Mouse (Mus musculus): ENCODE data around the gene Ostc. TPM values are rescaled to one million over a fixed set of nuclear protein-coding genes. Genes with fewer than 3 reads are reported as not detected.
A peak's percentile ranks its signal among the peaks of the same experiment; 100 is the strongest.

The Ostc gene
- polyA plus RNA-seq, 1 experiment from 2014 or later: 380 TPM

DNA sequence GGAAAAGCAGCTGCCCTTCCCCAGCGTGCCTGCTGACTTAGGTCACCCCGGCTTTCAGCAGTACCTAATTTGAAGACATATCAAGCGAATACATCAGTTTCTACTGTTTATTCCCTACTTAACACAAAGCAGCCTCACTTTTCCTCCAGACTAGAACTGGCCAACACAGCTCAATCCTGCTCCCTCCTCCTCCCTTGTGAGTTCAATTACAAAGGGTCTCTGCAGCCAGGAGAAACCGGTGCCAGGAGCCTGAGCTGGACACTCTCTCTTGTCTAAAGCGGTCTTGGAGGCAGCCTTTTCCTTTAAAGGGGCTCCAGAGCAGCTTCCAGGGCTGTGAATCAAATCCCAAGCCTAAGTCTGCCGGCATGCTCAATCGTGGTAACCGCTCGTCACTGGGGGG is 27.1 kb downstream of the Ostc start:
- H3K4me1 ChIP-seq (replicated peaks; ENCODE audit: control insufficient read depth, insufficient read depth, low read length): no peaks in the 10 kb centered on the region
- H3K9me3 ChIP-seq (ENCODE audit: control insufficient read depth, low read length): no peaks in the 10 kb centered on the region
- H3K27ac ChIP-seq (ENCODE audit: low read depth): no peak overlapping the region
- no peak overlapping the region for H3K4me2 ChIP-seq (ENCODE audit: low read length)
- no peaks in the 10 kb centered on the region for H3K27me3 ChIP-seq (replicated peaks; ENCODE audit: control insufficient read depth, insufficient read depth, low read length)
- DNase-seq (ENCODE audit: low spot score) (no peak), ATAC-seq (replicated peaks; ENCODE audit: low FRiP score, low TSS enrichment, low read depth) (no peak)
- no peak overlapping the region for H3K9ac ChIP-seq (ENCODE audit: low read length)
- no peaks in the 10 kb centered on the region for H3K36me3 ChIP-seq (ENCODE audit: control insufficient read depth, insufficient read depth, low read length)
- WGBS: 79% methylated on average over 9 of the region's 9 CpGs
- no peak overlapping the region for H3K4me3 ChIP-seq (ENCODE audit: low read depth, low read length)

DNA sequence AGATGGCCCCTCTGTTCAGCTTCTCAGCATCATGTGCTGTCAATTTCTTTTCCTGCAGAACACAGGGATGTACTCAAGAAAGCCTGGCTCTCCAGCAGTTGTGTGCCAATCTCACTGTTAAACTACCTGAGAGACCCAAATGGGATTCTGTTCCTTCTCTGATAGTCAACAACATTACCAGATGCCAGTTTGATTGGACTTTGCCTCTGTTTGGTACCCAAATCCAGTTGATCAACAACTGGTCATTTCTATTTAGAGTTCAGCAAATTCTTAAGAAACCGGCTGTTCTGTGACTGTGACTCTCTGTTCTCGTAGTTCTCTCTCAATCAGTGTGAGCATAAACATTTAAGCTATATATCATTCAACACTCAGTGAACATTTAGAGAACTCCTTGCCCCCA is 28.0 kb downstream of the Ostc start:
- Histone ChIP-seq H3K4me2 (ENCODE audit: low read length) (no peak overlapping the region), H3K9ac (ENCODE audit: low read length) (no peak overlapping the region), H3K4me1 (replicated peaks; ENCODE audit: control insufficient read depth, insufficient read depth, low read length) (no peaks in the 10 kb centered on the region), H3K4me3 (ENCODE audit: low read depth, low read length) (no peak overlapping the region), H3K9me3 (ENCODE audit: control insufficient read depth, low read length) (no peaks in the 10 kb centered on the region), H3K36me3 (ENCODE audit: control insufficient read depth, insufficient read depth, low read length) (no peaks in the 10 kb centered on the region), H3K27me3 (replicated peaks; ENCODE audit: control insufficient read depth, insufficient read depth, low read length) (no peaks in the 10 kb centered on the region), H3K27ac (ENCODE audit: low read depth) (no peak overlapping the region)
- 80% methylated on average over 2 of the region's 2 CpGs for WGBS
- ATAC-seq (replicated peaks; ENCODE audit: low FRiP score, low TSS enrichment, low read depth) (no peak), DNase-seq (ENCODE audit: low spot score) (no peak)

DNA sequence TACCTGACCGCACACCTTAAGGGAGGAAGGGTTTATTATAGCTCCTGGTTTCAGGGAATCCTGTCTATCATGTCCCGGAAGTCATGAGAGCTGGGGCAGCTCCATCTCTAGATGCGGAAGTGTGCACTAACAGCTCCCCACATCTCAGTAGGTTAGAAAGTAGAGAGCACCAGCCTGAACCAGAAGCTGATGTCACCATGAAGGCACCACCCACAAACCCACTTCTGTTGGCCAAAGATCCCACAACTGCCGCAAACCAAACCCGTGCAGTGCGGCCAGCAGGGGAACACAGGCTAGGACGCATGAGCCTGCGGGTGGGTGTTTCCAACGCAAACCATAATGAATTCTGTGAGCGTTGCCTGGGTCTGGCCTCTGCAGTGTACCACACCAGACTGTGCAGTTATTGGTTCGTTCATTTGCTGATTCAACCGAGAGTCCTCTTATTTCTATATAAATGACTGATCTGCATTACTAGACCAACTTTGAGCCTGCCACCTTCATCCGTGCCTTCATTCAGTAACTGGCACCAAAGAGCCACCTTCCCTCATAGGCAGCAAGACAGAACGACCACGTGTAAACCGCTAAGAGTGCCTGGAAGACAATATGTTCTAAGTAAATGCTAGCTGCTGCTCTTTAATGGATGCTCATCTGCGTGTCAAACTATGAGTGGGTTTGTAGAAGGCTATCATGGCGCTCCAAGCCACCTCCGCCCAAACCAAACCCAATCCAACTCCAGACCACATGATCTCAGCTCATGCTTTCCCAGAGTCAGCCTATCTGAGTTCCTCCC is 31.4 kb downstream of the Ostc start:
- no peak overlapping the region for H3K27ac ChIP-seq (ENCODE audit: low read depth)
- no peaks in the 10 kb centered on the region for H3K4me1 ChIP-seq (replicated peaks; ENCODE audit: control insufficient read depth, insufficient read depth, low read length)
- ATAC-seq (replicated peaks; ENCODE audit: low FRiP score, low TSS enrichment, low read depth): no peak
- no peaks in the 10 kb centered on the region for H3K27me3 ChIP-seq (replicated peaks; ENCODE audit: control insufficient read depth, insufficient read depth, low read length)
- no peak for DNase-seq (ENCODE audit: low spot score)
- no peak overlapping the region for H3K4me2 ChIP-seq (ENCODE audit: low read length)
- no peak overlapping the region for H3K4me3 ChIP-seq (ENCODE audit: low read depth, low read length)
- no peaks in the 10 kb centered on the region for H3K36me3 ChIP-seq (ENCODE audit: control insufficient read depth, insufficient read depth, low read length)
- H3K9ac ChIP-seq (ENCODE audit: low read length): no peak overlapping the region
- 93% methylated on average over 19 of the region's 19 CpGs for WGBS
- H3K9me3 ChIP-seq (ENCODE audit: control insufficient read depth, low read length): no peaks in the 10 kb centered on the region

DNA sequence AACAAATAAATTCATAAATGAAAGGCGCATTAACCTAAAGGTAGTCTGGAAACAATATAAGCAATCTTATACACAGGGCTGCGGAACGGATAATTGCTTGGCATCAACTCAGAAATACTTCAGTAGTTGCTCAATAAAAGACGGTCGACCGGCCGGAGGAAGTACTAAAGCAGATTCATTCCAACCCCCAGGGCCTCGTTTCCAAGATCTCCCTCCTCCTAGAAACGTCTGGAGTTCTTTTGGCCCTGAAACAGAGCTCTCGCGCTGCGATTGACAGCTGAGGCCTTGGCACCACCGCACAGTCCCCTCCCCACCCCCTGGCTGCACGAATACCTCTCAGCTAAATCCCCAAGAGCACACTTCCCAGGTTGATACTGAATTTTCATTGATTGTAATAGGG is 38.0 kb downstream of the Ostc start:
- DNase-seq (ENCODE audit: low spot score) (no peak), ATAC-seq (replicated peaks; ENCODE audit: low FRiP score, low TSS enrichment, low read depth) (no peak)
- no peak overlapping the region for H3K4me3 ChIP-seq (ENCODE audit: low read depth, low read length)
- no peaks in the 10 kb centered on the region for H3K27me3 ChIP-seq (replicated peaks; ENCODE audit: control insufficient read depth, insufficient read depth, low read length)
- no peak overlapping the region for H3K27ac ChIP-seq (ENCODE audit: low read depth)
- H3K9ac ChIP-seq (ENCODE audit: low read length): no peak overlapping the region
- no peaks in the 10 kb centered on the region for H3K9me3 ChIP-seq (ENCODE audit: control insufficient read depth, low read length)
- H3K4me2 ChIP-seq (ENCODE audit: low read length): no peak overlapping the region
- H3K36me3 ChIP-seq (ENCODE audit: control insufficient read depth, insufficient read depth, low read length): no peaks in the 10 kb centered on the region
- WGBS: 65% methylated on average over 14 of the region's 14 CpGs
- no peaks in the 10 kb centered on the region for H3K4me1 ChIP-seq (replicated peaks; ENCODE audit: control insufficient read depth, insufficient read depth, low read length)

DNA sequence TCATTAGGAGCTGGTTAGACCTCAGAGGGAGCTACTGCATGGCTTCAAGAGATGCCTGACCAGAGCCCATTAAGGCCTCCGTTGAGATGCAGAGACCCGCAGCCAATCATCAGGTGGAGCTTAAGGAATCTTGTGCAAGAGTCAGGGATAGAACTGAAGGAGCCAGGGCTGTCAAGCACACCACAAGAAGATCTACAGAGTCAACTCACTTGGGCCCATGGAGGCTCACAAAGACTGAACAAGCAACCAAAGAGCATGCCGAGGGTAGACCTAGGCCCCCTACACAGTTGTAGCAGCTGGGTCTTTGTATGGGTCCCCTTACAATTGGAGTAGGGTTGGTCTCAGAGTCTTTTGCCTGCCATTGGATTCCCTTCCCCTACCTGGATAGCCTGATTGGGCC is 46.7 kb downstream of the Ostc start:
- Histone ChIP-seq H3K4me3 (ENCODE audit: low read depth, low read length) (no peak overlapping the region), H3K4me2 (ENCODE audit: low read length) (no peak overlapping the region), H3K9ac (ENCODE audit: low read length) (no peak overlapping the region), H3K27me3 (replicated peaks; ENCODE audit: control insufficient read depth, insufficient read depth, low read length) (no peaks in the 10 kb centered on the region), H3K36me3 (ENCODE audit: control insufficient read depth, insufficient read depth, low read length) (no peaks in the 10 kb centered on the region), H3K27ac (ENCODE audit: low read depth) (no peak overlapping the region), H3K4me1 (replicated peaks; ENCODE audit: control insufficient read depth, insufficient read depth, low read length) (no peaks in the 10 kb centered on the region; the same call in 1 of the 2 replicates), H3K9me3 (ENCODE audit: control insufficient read depth, low read length) (no peaks in the 10 kb centered on the region)
- 91% methylated on average over 3 of the region's 3 CpGs for WGBS
- peak; percentile 18 for DNase-seq (ENCODE audit: low spot score)
- ATAC-seq (replicated peaks; ENCODE audit: low FRiP score, low TSS enrichment, low read depth): no peak

DNA sequence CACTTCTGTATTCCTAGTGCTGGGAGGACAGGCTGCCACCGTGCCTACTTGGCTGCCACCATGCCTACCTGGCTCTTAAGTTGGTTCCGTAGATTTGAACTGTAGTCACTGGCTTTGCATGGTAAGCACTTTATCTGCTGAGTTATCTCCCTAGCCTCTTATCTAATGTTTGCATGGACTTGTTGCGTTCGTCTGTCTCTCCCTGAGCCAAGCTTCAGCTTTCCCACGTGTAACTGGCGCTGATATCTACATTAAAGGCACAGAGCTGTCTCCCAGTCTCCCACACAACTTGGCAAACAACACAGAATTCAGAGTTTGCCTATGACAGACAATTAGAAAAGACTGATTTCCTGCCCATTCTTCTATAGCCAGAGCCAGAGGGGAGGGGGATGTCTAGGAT is 48.6 kb downstream of the Ostc start:
- H3K9me3 ChIP-seq (ENCODE audit: control insufficient read depth, low read length): no peaks in the 10 kb centered on the region
- H3K4me3 ChIP-seq (ENCODE audit: low read depth, low read length): no peak overlapping the region
- WGBS: 46% methylated on average over 6 of the region's 6 CpGs
- no peak overlapping the region for H3K4me2 ChIP-seq (ENCODE audit: low read length)
- no peak overlapping the region for H3K27ac ChIP-seq (ENCODE audit: low read depth)
- no peak overlapping the region for H3K9ac ChIP-seq (ENCODE audit: low read length)
- DNase-seq (ENCODE audit: low spot score) (no peak), ATAC-seq (replicated peaks; ENCODE audit: low FRiP score, low TSS enrichment, low read depth) (no peak)
- H3K27me3 ChIP-seq (replicated peaks; ENCODE audit: control insufficient read depth, insufficient read depth, low read length): no peaks in the 10 kb centered on the region
- H3K36me3 ChIP-seq (ENCODE audit: control insufficient read depth, insufficient read depth, low read length): no peaks in the 10 kb centered on the region
- no peaks in the 10 kb centered on the region; the same call in 1 of the 2 replicates for H3K4me1 ChIP-seq (replicated peaks; ENCODE audit: control insufficient read depth, insufficient read depth, low read length)

DNA sequence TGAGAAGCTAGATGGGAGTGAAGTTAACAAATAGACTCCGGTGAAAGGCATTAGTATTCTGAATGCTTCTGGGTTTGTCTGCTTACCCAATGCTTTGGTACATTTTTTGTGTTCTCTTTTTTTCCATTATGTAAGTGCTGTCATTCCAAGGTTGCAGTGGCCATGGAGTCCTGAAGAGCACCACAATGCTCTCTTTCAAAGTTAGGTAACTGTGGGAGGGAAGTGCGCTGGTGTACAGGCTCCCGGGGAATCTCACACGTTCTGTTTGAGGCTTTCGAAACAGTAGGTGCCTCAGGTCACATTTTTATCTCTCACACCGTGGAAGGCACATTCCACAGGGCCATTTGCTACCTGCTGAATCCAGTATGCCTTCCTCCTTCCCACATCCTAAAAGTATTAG is 59.7 kb downstream of the Ostc start:
- no peak overlapping the region for H3K9ac ChIP-seq (ENCODE audit: low read length)
- no peaks in the 10 kb centered on the region for H3K4me1 ChIP-seq (replicated peaks; ENCODE audit: control insufficient read depth, insufficient read depth, low read length)
- ATAC-seq (replicated peaks; ENCODE audit: low FRiP score, low TSS enrichment, low read depth) (no peak), DNase-seq (ENCODE audit: low spot score) (no peak)
- no peak overlapping the region for H3K27ac ChIP-seq (ENCODE audit: low read depth)
- no peaks in the 10 kb centered on the region for H3K9me3 ChIP-seq (ENCODE audit: control insufficient read depth, low read length)
- 49% methylated on average over 6 of the region's 6 CpGs for WGBS
- H3K27me3 ChIP-seq (replicated peaks; ENCODE audit: control insufficient read depth, insufficient read depth, low read length): no peaks in the 10 kb centered on the region
- no peak overlapping the region for H3K4me3 ChIP-seq (ENCODE audit: low read depth, low read length)
- no peak overlapping the region for H3K4me2 ChIP-seq (ENCODE audit: low read length)
- no peaks in the 10 kb centered on the region for H3K36me3 ChIP-seq (ENCODE audit: control insufficient read depth, insufficient read depth, low read length)

DNA sequence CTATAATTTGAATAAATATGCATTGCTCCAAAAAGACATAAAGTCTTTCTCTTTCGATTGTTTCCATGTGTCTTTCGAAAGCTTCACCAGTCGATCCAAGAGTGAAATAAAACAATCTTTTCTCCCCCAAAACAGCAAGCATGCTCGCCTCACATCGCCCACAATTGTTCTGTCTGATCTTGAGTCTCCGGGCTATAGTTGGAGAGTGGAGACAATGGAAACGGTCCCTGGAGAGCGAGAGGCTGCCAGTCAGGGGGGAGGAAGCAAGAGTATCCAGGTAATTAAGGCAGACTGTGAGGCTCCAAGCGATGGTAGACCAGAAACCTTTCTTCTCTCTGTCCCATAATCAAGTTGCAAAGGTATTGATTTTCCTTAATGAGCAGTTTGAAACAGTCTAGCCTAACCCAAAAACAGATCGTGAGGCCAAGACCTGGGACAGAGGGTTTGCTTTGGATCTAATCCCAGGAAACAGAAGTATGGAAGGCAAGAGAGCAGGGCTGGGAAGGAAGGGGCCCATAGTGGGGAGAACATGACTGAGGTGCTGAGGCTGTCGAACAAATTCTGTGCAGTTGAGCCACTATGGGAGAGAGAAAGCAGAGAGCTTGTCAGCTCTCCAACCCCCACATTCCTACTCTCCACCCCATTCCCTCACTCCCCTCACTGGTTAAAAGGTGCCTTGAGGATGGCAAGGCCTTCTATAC is 63.0 kb downstream of the Ostc start:
- Histone ChIP-seq H3K9ac (ENCODE audit: low read length) (no peak overlapping the region), H3K36me3 (ENCODE audit: control insufficient read depth, insufficient read depth, low read length) (no peaks in the 10 kb centered on the region), H3K4me3 (ENCODE audit: low read depth, low read length) (no peak overlapping the region), H3K9me3 (ENCODE audit: control insufficient read depth, low read length) (no peaks in the 10 kb centered on the region), H3K4me2 (ENCODE audit: low read length) (no peak overlapping the region), H3K27ac (ENCODE audit: low read depth) (no peak overlapping the region), H3K4me1 (replicated peaks; ENCODE audit: control insufficient read depth, insufficient read depth, low read length) (no peaks in the 10 kb centered on the region), H3K27me3 (replicated peaks; ENCODE audit: control insufficient read depth, insufficient read depth, low read length) (no peaks in the 10 kb centered on the region)
- DNase-seq (ENCODE audit: low spot score): no peak
- WGBS: 83% methylated on average over 11 of the region's 11 CpGs
- no peak for ATAC-seq (replicated peaks; ENCODE audit: low FRiP score, low TSS enrichment, low read depth)
